Mouse (Mus musculus) layer of hippocampus, postnatal 25 days (tissue): ENCODE measurements around the gene Sppl2b. TPM values are rescaled to one million over a fixed set of nuclear protein-coding genes. Genes with fewer than 3 reads are reported as not detected.

Experiments used
- DNase-seq, 2 experiments: peaks; one replicate each; pipeline ENCODE4 v3.0.0; 2022; ENCODE audit warnings: mixed read lengths in 2 of 2, low spot score in 1 of 2; ENCODE audit errors: extremely low spot score in 1 of 2
- total RNA-seq, 2 experiments: library from RNA; stranded (reverse); gene quantifications; 2 replicates each; pipeline ENCODE4 v1.2.3; 2021

The Sppl2b gene
- total RNA-seq, 2 experiments from 2014 or later, result 61.5 to 65.7 TPM

DNA sequence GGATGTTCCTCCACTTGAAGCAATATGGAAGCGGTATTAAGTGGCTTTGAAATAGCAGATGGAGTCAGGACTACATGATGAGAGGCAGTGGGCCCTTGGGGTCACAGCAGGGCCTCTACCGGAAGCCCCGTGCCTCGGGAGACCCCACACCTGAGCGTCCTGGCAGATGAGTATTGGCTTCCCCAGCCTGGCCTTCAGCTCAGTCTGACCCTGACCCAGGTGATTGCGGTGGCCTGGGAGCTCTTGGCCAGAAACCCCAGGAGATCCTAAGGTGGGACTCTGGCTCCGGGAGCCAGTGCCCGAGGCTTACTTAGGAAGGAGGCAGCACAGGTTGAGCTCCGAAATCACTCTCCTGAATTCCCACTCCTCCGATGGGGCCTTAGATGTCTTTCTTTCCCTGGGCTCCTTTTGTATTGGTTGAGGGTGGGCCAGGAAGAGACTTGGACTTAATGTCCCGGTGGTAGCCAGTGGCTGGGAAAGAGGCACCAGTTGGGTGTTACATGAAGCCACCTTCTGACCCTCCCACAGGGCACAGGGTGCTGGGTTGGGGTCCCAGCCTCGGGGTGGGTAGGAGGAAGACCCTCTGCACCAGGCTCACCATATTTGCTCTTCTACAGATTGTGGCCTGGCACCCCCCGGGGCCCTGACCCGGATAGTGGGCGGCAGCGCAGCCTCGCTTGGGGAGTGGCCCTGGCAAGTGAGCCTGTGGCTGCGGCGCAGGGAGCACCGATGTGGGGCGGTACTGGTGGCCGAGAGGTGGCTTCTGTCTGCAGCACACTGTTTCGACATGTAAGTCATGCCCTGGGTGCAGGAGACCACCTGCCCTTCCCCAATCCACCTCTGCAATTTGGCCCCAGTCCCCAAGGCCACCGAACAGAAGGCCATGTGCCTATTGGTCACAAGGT is 41.8 kb downstream of the Sppl2b start:
- DNase-seq, result no peak

- peak; percentile 48 to 51 for DNase-seq
These were observed 42.9 kb downstream of the Sppl2b start for GRCm38 (mm10) chr10:80897861-80898510.

DNA sequence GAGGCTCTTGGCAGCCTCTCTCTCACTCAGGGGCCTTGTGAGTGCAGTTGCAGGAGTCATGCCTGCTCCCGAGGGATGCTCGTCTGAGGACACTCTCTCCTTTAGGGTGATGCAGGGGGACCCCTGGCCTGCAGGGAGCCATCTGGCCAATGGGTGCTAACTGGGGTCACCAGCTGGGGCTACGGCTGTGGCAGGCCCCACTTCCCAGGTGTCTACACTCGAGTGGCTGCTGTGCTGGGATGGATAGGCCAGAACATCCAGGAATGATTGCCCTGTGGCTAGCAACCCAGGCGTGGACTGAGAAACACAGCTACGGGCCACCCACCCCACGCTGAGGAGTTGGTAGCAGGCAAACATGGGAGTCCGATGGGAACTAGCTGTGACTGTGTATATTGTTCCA is 44.0 kb downstream of the Sppl2b start:
- no peak for DNase-seq

GRCm38 (mm10) chr10:80899591-80900317 is 44.7 kb downstream of the Sppl2b start:
- DNase-seq, result no peak

DNA sequence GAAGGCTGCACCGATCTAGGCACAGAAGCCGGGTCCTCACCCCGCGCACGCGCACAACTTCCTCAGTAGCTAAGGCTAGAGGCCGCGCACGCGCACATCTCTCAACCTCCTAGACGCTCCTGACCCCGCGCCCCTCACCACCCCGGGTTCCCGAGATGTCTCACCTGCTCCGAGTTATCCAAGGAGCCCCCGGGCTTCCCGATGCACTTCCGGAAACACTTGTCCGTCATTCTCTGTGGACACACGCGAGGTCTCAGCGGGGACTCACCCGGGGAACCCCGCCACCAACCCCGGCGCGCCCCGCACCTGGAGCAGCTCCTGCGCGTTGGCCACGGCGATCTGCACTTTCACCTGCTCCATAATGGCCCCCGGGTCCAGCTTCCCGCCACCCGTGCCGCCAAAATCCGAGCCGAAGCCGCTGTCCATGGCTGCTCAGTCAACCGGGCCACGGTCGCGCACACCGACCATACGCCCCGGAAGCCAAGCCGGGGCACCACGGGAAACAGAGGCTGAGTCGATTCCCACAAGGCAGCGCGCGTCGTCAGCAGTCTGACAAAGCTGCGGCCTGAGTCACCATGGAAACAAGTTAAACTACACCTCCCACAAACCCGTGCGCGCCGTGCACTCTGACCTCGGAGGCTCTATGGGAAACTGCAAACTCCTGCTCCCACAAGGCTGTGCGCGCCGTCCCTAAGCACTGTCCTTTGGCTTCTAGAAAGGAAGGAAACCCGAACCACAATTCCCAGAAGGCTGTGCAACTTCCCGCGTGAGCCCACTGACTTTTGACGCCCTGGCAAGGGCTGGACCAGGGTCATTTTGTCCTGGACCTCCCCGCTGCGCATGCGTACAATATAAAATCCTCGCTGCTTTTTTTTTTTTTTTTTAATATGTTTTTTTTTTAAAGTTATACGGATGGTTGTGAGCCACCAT is 45.5 kb downstream of the Sppl2b start, which contains the start of gene Timm13:
Gene Timm13, minus strand, starts transcription at position 652 of the 930 bp plus-strand sequence.
- peak; percentile 89 to 92 for DNase-seq

GRCm38 (mm10) chr10:80901409-80902272 is 46.6 kb downstream of the Sppl2b start:
- no peak for DNase-seq

- no peak for DNase-seq
These were observed 47.3 kb downstream of the Sppl2b start for GRCm38 (mm10) chr10:80902273-80902940.

DNA sequence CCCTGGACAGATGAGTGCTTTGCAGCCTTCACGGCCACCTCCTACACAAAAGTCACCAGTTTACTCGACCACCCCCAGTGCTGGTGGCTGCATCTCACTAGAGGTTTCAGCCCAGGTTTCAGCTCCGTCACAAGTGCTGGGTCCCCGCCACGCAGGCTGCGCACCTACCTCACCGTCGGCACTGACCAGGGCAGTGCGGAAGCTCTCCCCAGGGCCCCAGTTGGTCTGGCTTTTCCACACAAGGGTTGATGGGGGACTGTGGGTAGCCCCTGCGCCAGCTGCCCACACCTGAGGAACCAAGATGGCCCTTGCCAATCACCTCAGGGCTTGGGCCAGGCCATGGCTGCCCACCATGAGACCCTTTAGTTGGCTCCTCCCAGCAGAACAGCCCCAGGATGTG is 48.2 kb downstream of the Sppl2b start:
- DNase-seq, result no peak

GRCm38 (mm10) chr10:80904004-80904693 is 49.1 kb downstream of the Sppl2b start:
- no peak for DNase-seq

DNA sequence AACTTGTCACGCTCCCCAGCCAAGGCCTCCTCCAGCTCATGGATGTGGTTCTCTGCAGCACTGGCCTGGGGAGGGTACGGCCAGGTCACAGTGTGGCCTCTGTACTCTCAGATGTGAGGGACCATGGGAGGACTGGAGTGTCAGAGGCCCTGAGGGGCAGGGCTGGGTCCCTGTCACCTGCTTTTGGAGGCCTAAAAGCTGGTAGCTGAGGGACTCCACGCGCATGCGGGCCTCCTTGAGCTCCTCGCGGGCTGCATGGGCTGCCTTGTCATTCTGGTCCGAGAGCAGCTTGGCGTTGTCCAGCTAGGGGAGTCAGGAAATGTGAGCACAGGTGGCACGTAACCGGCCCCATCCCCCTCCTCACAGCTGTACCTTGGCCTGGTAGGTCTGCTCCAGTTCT is 49.6 kb downstream of the Sppl2b start:
- no peak for DNase-seq

- DNase-seq, result no peak
These were observed 54.5 kb downstream of the Sppl2b start for GRCm38 (mm10) chr10:80909375-80910162.

DNA sequence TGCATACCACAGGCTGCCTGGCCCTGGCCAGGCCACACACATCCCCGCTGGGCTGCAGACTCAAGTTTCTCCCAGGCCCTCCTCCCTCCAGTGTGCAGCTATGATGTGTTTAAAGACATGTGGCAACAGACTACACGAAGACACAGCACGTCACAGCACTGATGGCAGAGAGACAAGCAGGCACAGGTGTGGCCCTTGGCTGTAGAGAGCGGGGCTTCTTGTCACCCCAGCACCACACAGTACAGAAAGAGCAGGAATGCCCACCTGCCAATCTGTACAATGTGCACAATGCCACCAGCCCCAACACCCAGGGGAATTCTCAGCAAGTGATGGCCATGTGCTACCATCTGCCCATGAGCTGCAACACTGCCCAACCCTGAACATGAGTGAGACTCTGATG is 56.3 kb downstream of the Sppl2b start:
- no peak for DNase-seq

GRCm38 (mm10) chr10:80911891-80912290 is 56.8 kb downstream of the Sppl2b start:
- DNase-seq, result no peak

- no peak for DNase-seq
These were observed 58.4 kb downstream of the Sppl2b start for GRCm38 (mm10) chr10:80913364-80914011.

DNA sequence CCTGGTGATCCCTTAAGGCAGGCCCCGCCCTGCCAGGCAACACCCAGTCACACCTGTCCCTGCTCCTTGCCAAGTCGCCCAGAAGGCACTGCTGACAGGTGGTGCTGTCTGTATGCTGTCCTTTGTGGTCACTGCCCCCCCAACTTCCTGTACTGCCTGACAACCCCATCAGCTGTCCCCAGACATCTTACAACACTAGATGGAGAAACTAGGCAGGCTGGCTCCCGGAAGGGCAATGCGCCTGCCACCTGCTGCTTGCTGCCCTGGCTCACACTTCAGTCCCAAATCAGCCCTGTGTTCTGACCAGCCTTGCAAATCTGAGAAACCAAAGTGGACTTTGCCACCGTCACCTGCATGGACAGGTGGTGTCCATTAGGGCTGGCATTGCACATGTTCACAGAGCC is 59.2 kb downstream of the Sppl2b start:
- no peak for DNase-seq

DNA sequence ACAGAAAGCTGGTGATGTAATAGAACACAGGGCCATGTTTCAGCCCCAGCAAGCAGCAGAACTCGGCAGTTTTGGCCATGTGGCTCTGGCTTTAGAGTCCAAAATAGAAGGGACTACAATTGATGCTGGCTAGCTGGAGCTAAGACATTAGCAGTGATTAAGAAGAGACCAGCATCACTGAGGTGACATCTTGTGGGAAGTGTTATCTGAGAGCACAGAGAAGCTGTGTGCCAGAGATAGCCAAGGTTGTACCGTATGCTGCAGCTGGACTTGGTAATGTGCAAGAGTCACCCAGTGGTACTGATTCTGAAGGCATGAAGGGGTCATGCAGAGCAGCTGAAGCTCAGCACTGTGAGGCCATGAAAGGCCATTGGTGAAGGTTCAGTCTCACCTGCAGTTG is 60.2 kb downstream of the Sppl2b start:
- DNase-seq, result no peak

GRCm38 (mm10) chr10:80915736-80916135 is 60.7 kb downstream of the Sppl2b start:
- no peak for DNase-seq
